In genomic region chr11:115373805-115374694, GRCm38 (mm10) we compare ENCODE assay signal across 9 mouse cellular contexts. TPM values are rescaled to one million over a fixed set of nuclear protein-coding genes. Genes with fewer than 3 reads are reported as not detected.
DNase-seq lines count a peak whose midpoint lies in the region; ATAC-seq and TF ChIP-seq lines count a peak whose summit lies in the region.
"Had no signal": no experiment of that assay in that cellular context is flagged by ENCODE, and none has a peak within 500 bp of the region (broad histone marks: within the 10 kb centered on the region; RNA-seq: fewer than 3 reads in every experiment).

No protein-coding gene starts in this region.

- 2% methylated on average over 30 of the region's 30 CpGs for WGBS in hindbrain, embryonic 12.5 days

- CTCF ChIA-PET in Patski (lab: Charles Lee): interaction anchor here (1.2 to 1.3 kb wide), 2 partner anchors 10 to 20 kb away, joined by 3 read pairs; no protein-coding TSS in a partner anchor

- no peaks in the 10 kb centered on the region for H3K9me3 ChIP-seq in hindbrain, embryonic 12.5 days (replicated peaks)

- ATAC-seq in Patski: peak; percentile 77
- peak; percentile 40 for ATAC-seq in hindbrain, embryonic 12.5 days (ENCODE audit: low FRiP score)

- peak overlapping the region; percentile 36 for H3K4me3 ChIP-seq in hindbrain, embryonic 12.5 days
- H3K4me3 ChIP-seq: erythroblast, embryonic 14.5 days had no signal

- H3K9ac ChIP-seq in hindbrain, embryonic 12.5 days: peak overlapping the region; percentile 55

- in situ Hi-C loops in Patski (cut with MboI; ENCODE audit: low pct_unique_long_range_greater_than_20kb): no loop called here

- H3K36me3 ChIP-seq in hindbrain, embryonic 12.5 days: no peaks in the 10 kb centered on the region

- no peak for DNase-seq in Patski (ENCODE audit: low read depth, low spot score)
- peak; percentile 86 for DNase-seq in cerebellum, adult 9-11 months
- peak; percentile 59 to 60 for DNase-seq in frontal cortex, postnatal 25 days (ENCODE audit: low spot score in 2 of 2)
- DNase-seq in layer of hippocampus, postnatal 36 days: peak; percentile 69 to 75
- peak; percentile 73 for DNase-seq in lung, postnatal 14 days
- DNase-seq in retina, postnatal 1 day: peak; percentile 78
- no peak for DNase-seq in thymus, postnatal 4 days

- H3K27me3 ChIP-seq in Patski: peaks cover 9% of the 10 kb centered on the region
- H3K27me3 ChIP-seq in hindbrain, embryonic 12.5 days: peaks cover 56% of the 10 kb centered on the region

- POLR2A ChIA-PET in Patski (lab: Charles Lee): no interaction called here

- no peak for TF ChIP-seq CTCF in Patski (IDR thresholded peaks at IDR 0.05)

- peaks cover 14% of the 10 kb centered on the region for H3K4me1 ChIP-seq in hindbrain, embryonic 12.5 days

- peak overlapping the region; percentile 76 for H3K4me2 ChIP-seq in hindbrain, embryonic 12.5 days (replicated peaks)

- H3K27ac ChIP-seq in hindbrain, embryonic 12.5 days: peak overlapping the region; percentile 5; the same call in 1 of the 2 replicates

RNA-seq across cellular contexts. Expression of gene Hid1, which starts 6.5 kb away (rescaled TPM):
- 15.3 TPM for polyA plus RNA-seq in Patski (2021)
- 26.5 and 28.0 TPM in 2 replicates for polyA plus RNA-seq in hindbrain, embryonic 12.5 days (2016; fragmentation: Nextera tagmentation; extraction: Ambion mirVana)
- 100 to 1,000 TPM; 106 to 109 TPM for total RNA-seq in layer of hippocampus, postnatal 36 days (2021)
- polyA plus RNA-seq: erythroblast, embryonic 14.5 days had no signal

RNA-seq across cellular contexts. Expression of gene Cdr2l, which starts 7.7 kb away (rescaled TPM):
- polyA plus RNA-seq in Patski (2021): 21.3 TPM
- polyA plus RNA-seq in hindbrain, embryonic 12.5 days (2016; fragmentation: Nextera tagmentation; extraction: Ambion mirVana): 27.6 and 28.8 TPM in 2 replicates
- 10 to 100 TPM; 25.3 to 25.7 TPM for total RNA-seq in layer of hippocampus, postnatal 36 days (2021)

RNA-seq across cellular contexts. Expression of gene Mrpl58, which starts 29.5 kb away (rescaled TPM):
- 99.9 TPM for polyA plus RNA-seq in Patski (2021)
- polyA plus RNA-seq in hindbrain, embryonic 12.5 days (2016; fragmentation: Nextera tagmentation; extraction: Ambion mirVana): 180 and 190 TPM in 2 replicates
- 100 to 1,000 TPM in 1 of 2 experiments, 10 to 100 TPM in 1; 98.1 to 105 TPM for total RNA-seq in layer of hippocampus, postnatal 36 days (2021)

RNA-seq across cellular contexts. Expression of gene Otop3, which starts 39.5 kb away (rescaled TPM):
- not detected for polyA plus RNA-seq in Patski (2021)
- polyA plus RNA-seq in hindbrain, embryonic 12.5 days (2016; fragmentation: Nextera tagmentation; extraction: Ambion mirVana): 0.13 and 0.17 TPM in 2 replicates
- total RNA-seq in layer of hippocampus, postnatal 36 days (2021): under 1 TPM in 1 of 2 experiments, not detected in 1; 0.22 TPM
- polyA plus RNA-seq: erythroblast, embryonic 14.5 days had no signal

RNA-seq across cellular contexts. Expression of gene Atp5h, which starts 45.7 kb away (rescaled TPM):
- 727 TPM for polyA plus RNA-seq in Patski (2021)
- 810 and 835 TPM in 2 replicates for polyA plus RNA-seq in hindbrain, embryonic 12.5 days (2016; fragmentation: Nextera tagmentation; extraction: Ambion mirVana)
- total RNA-seq in layer of hippocampus, postnatal 36 days (2021): 100 to 1,000 TPM; 478 to 524 TPM

Comparison
In these comparisons a context has a peak if more than half of its experiments do, and no peak if none do; other contexts are left out.
1. DNase-seq: peak in cerebellum, adult 9-11 months (single experiment), frontal cortex, postnatal 25 days (2 of 2), layer of hippocampus, postnatal 36 days (2 of 2), lung, postnatal 14 days (single experiment) and retina, postnatal 1 day (single experiment); none in Patski (single experiment) and thymus, postnatal 4 days (single experiment).